Mouse (Mus musculus) urinary bladder, postnatal 4 days (tissue): ENCODE data around the gene Sco2.

Experiments used
- DNase-seq, 2 experiments: peaks; one replicate each; pipeline ENCODE4 v3.0.0; 2021 to 2022; ENCODE audit warnings: low spot score in 2 of 2

Sco2 gene

GRCm38 (mm10) chr15:89373762-89374248 lies at the start of gene Sco2:
Gene Sco2, minus strand, starts transcription at chr15:89373846.
- DNase-seq = peak; percentile 86 to 95

GRCm38 (mm10) chr15:89421938-89422337 lies 48.3 kb upstream of the Sco2 start:
- no peak for DNase-seq

- DNase-seq = no peak
Observed at GRCm38 (mm10) chr15:89415282-89415681, 41.6 kb upstream of the Sco2 start.

GRCm38 (mm10) chr15:89410118-89410517 lies 36.5 kb upstream of the Sco2 start, which contains the start of gene Syce3:
Gene Syce3, minus strand, starts transcription at chr15:89410503.
- DNase-seq = no peak

- no peak for DNase-seq
Observed at GRCm38 (mm10) chr15:89406691-89407090, 33.0 kb upstream of the Sco2 start.

GRCm38 (mm10) chr15:89404831-89405623 lies 31.4 kb upstream of the Sco2 start:
- DNase-seq = no peak

GRCm38 (mm10) chr15:89402471-89402870 lies 28.8 kb upstream of the Sco2 start:
- no peak for DNase-seq

GRCm38 (mm10) chr15:89399716-89400115 lies 26.1 kb upstream of the Sco2 start:
- DNase-seq = no peak

- no peak for DNase-seq
Observed at GRCm38 (mm10) chr15:89398146-89398545, 24.5 kb upstream of the Sco2 start.

GRCm38 (mm10) chr15:89396883-89397282 lies 23.2 kb upstream of the Sco2 start:
- no peak for DNase-seq

GRCm38 (mm10) chr15:89390081-89390480 lies 16.4 kb upstream of the Sco2 start:
- DNase-seq = no peak

GRCm38 (mm10) chr15:89387127-89387526 lies 13.5 kb upstream of the Sco2 start:
- no peak for DNase-seq

GRCm38 (mm10) chr15:89384617-89385016 lies 11.0 kb upstream of the Sco2 start, which contains the start of gene Klhdc7b:
Gene Klhdc7b, plus strand, starts transcription at chr15:89384917.
- DNase-seq = no peak

- DNase-seq = no peak
Observed at GRCm38 (mm10) chr15:89379429-89379828, 5.8 kb upstream of the Sco2 start.

GRCm38 (mm10) chr15:89378831-89379401 lies 5.3 kb upstream of the Sco2 start, which contains the start of gene Odf3b:
Gene Odf3b, minus strand, starts transcription at chr15:89379282.
- no peak for DNase-seq

GRCm38 (mm10) chr15:89377938-89378828 lies 4.5 kb upstream of the Sco2 start:
- no peak for DNase-seq

GRCm38 (mm10) chr15:89377362-89377761 lies 3.7 kb upstream of the Sco2 start:
- DNase-seq = no peak

- DNase-seq = no peak
Observed at GRCm38 (mm10) chr15:89376957-89377356, 3.3 kb upstream of the Sco2 start, which contains the start of gene Tymp. Gene Tymp, minus strand, starts transcription at chr15:89377039.

GRCm38 (mm10) chr15:89376040-89376439 lies 2.4 kb upstream of the Sco2 start:
- DNase-seq = no peak

- DNase-seq = no peak
Observed at GRCm38 (mm10) chr15:89374801-89375534, 1.3 kb upstream of the Sco2 start.

- no peak for DNase-seq
Observed at GRCm38 (mm10) chr15:89374340-89374739, 694 bp upstream of the Sco2 start.
